Mouse (Mus musculus): ENCODE measurements at regions not wholly inside any gene's neighbourhood (a gene's known extent, or its start where the extent isn't known, plus 50 kb on each side); places are given as distances from the start of the nearest gene placed in this dataset.

DNA sequence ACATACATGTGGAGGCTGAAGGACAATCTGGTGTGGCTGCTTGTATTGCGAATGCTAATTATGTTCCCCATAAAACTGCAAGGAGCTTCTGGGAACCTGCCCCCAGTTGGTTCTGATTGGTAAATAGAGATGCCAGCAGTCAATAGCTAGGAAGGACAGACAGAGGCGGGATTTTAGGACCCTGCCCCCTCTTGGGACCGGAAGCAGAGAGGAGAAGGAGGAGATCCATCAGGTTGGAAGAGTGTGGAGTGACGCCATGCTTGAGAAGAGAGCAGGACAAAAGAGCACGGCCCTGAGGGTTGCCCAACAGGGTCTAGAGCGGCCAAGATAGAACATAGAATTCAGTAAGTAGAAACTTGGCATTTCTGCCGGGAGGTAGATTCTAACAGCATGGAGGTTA lies 50.4 kb upstream of the Zfp64 start:
- no peak for TF ChIP-seq CTCF (IDR thresholded peaks at IDR 0.05)
- TF ChIP-seq POLR2A (IDR thresholded peaks at IDR 0.05; ENCODE audit: insufficient read depth, low read depth, low read length), result no peak

Data from heart, adult 2 months (tissue).